Mouse (Mus musculus): Measurements from ENCODE around the gene Gltp. TPM values are rescaled to one million over a fixed set of nuclear protein-coding genes. Genes with fewer than 3 reads are reported as not detected.

Gene Gltp
- polyA plus RNA-seq (2012; ENCODE audit: insufficient read depth, insufficient read length, low replicate concordance, missing spikeins): not detected in 2 replicates

DNA sequence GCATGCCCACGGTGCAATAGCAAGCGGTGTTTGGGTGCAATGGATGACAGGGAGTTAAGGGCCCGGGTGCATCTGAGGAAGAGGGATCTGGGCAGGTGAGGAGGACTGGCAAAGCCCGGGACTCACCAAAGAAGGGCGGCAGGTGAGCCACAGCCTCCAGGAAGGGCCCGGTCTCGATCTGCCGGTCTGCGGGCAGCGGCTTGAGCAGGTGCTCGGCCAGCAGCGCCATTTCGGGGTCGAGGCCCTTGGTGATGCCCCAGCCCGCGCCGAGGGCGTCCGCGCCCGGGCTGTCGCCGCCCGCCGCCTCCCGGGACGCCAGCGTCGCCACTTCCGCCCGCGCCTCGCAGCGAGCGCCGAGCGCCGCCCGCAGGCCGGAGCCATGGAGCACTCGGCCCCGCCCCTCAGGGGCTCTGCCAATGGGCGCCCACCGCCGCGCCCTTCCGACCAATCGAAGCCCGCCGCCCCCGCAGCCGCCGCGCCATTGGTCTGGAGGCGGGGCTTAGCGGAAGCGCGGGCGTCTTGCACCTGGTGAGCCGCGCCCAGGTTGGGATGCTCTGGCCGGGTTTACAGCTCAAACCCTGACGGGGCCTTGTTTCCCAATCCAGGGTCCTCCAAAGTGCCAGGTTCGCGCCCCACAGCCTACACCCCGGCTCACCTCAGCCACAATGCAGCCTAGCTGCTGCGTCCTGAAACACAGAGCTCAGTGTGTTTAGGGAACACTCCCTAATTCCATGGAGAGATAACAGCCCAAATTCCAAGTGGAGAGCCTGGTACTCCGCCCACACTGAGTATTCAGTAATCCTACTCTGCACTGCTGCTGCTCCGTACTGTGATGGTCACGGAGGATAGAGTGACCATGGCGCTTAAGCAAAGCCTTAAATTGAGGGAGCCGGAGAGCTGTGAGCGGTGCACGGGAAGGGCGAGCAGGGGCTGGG, at the start of gene Gltp:
Gene Gltp (minus strand): TSS at position 352 of the 935 bp plus-strand sequence.
- Histone ChIP-seq H3K4me1 (ENCODE audit: control insufficient read depth, insufficient read depth, low read length) (peaks cover 25% of the 10 kb centered on the region), H3K4me3 (ENCODE audit: insufficient read depth, low read depth, low read length) (peak within 1 kb of the TSS; percentile 83), H3K27ac (ENCODE audit: insufficient read depth, low read depth, low read length) (peak within 1 kb of the TSS; percentile 48; the same call in 1 of the 2 replicates)
- peak; percentile 9; the same call in 1 of the 2 replicates for TF ChIP-seq CTCF (IDR thresholded peaks at IDR 0.05; ENCODE audit: insufficient read depth, low read depth, low read length)
- TF ChIP-seq POLR2A (IDR thresholded peaks at IDR 0.05; ENCODE audit: insufficient read depth, low read depth, low read length): peak; percentile 59
- WGBS: 4% methylated on average over 75 of the region's 75 CpGs

- TF ChIP-seq CTCF (IDR thresholded peaks at IDR 0.05; ENCODE audit: insufficient read depth, low read depth, low read length): no peak
- no peak for TF ChIP-seq POLR2A (IDR thresholded peaks at IDR 0.05; ENCODE audit: insufficient read depth, low read depth, low read length)
These were observed 48.0 kb upstream of the Gltp start for GRCm38 (mm10) chr5:114738707-114739241.

DNA sequence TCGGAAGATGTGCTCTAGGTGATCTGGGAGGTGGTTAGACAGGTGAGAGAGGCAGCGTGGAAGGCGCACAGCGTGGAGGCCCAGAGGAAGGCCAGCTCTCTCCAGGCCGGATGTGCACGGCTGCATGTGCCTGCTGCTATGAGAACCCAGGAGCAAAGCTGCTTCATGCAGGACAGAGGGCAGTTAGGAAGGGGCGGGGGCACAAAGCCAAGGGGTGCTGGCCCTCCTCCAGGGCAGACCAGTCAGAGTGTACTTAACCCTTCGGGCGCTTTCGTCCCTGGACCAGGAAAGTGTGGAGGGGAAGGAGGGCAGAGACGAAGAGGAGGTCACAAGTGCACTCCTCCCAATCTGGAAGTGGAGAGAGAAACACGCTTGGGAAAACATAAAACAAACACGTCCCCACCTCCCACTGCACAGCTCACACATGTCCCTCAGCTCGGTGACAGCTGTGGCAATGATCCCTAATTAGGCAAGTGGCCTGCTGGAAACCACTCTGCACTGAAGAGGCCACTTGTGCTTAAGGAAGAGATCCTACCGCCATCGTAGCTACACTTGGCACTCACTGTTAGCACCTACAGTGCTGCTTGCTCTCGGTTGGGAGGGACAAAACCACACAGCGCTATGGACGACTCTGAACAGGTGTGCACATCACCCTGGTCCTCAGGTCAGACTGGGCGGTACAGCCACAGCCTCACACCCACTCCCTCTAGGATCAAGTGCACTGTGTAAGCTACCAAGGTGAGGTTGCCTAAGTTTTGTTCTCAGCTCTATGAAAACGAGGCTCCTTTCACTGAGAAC, 46.5 kb upstream of the Gltp start:
- Histone ChIP-seq H3K4me3 (ENCODE audit: insufficient read depth, low read depth, low read length) (no peak overlapping the region), H3K27ac (ENCODE audit: insufficient read depth, low read depth, low read length) (no peak overlapping the region), H3K4me1 (ENCODE audit: control insufficient read depth, insufficient read depth, low read length) (0 out of 2 replicates have a peak, but pooled peaks cover 6% of the 10 kb centered on the region)
- TF ChIP-seq CTCF (IDR thresholded peaks at IDR 0.05; ENCODE audit: insufficient read depth, low read depth, low read length) (no peak), POLR2A (IDR thresholded peaks at IDR 0.05; ENCODE audit: insufficient read depth, low read depth, low read length) (no peak)
- WGBS: 64% methylated on average over 21 of the region's 21 CpGs

More at GRCm38 (mm10) chr5:114738707-114739241, 48.0 kb upstream of the Gltp start:
- no peak overlapping the region for H3K4me3 ChIP-seq (ENCODE audit: insufficient read depth, low read depth, low read length)
- H3K27ac ChIP-seq (ENCODE audit: insufficient read depth, low read depth, low read length): no peak overlapping the region
- 0 out of 2 replicates have a peak, but pooled peaks cover 6% of the 10 kb centered on the region for H3K4me1 ChIP-seq (ENCODE audit: control insufficient read depth, insufficient read depth, low read length)
- 80% methylated on average over 12 of the region's 12 CpGs for WGBS

GRCm38 (mm10) chr5:114733606-114734005, 42.8 kb upstream of the Gltp start:
- no peak for TF ChIP-seq POLR2A (IDR thresholded peaks at IDR 0.05; ENCODE audit: insufficient read depth, low read depth, low read length)
- TF ChIP-seq CTCF (IDR thresholded peaks at IDR 0.05; ENCODE audit: insufficient read depth, low read depth, low read length): no peak
- 92% methylated on average over 15 of the region's 15 CpGs for WGBS
- H3K27ac ChIP-seq (ENCODE audit: insufficient read depth, low read depth, low read length): no peak overlapping the region
- 0 out of 2 replicates have a peak, but pooled peaks cover 6% of the 10 kb centered on the region for H3K4me1 ChIP-seq (ENCODE audit: control insufficient read depth, insufficient read depth, low read length)
- no peak overlapping the region for H3K4me3 ChIP-seq (ENCODE audit: insufficient read depth, low read depth, low read length)

GRCm38 (mm10) chr5:114731969-114732368, 41.2 kb upstream of the Gltp start:
- TF ChIP-seq POLR2A (IDR thresholded peaks at IDR 0.05; ENCODE audit: insufficient read depth, low read depth, low read length) (no peak), CTCF (IDR thresholded peaks at IDR 0.05; ENCODE audit: insufficient read depth, low read depth, low read length) (no peak)
- Histone ChIP-seq H3K4me1 (ENCODE audit: control insufficient read depth, insufficient read depth, low read length) (no peaks in the 10 kb centered on the region), H3K4me3 (ENCODE audit: insufficient read depth, low read depth, low read length) (no peak overlapping the region), H3K27ac (ENCODE audit: insufficient read depth, low read depth, low read length) (no peak overlapping the region)
- 93% methylated on average over 15 of the region's 15 CpGs for WGBS

GRCm38 (mm10) chr5:114731498-114731897, 40.7 kb upstream of the Gltp start:
- 66% methylated on average over 6 of the region's 6 CpGs for WGBS
- Histone ChIP-seq H3K4me3 (ENCODE audit: insufficient read depth, low read depth, low read length) (no peak overlapping the region), H3K27ac (ENCODE audit: insufficient read depth, low read depth, low read length) (no peak overlapping the region), H3K4me1 (ENCODE audit: control insufficient read depth, insufficient read depth, low read length) (no peaks in the 10 kb centered on the region)
- no peak for TF ChIP-seq CTCF (IDR thresholded peaks at IDR 0.05; ENCODE audit: insufficient read depth, low read depth, low read length)

DNA sequence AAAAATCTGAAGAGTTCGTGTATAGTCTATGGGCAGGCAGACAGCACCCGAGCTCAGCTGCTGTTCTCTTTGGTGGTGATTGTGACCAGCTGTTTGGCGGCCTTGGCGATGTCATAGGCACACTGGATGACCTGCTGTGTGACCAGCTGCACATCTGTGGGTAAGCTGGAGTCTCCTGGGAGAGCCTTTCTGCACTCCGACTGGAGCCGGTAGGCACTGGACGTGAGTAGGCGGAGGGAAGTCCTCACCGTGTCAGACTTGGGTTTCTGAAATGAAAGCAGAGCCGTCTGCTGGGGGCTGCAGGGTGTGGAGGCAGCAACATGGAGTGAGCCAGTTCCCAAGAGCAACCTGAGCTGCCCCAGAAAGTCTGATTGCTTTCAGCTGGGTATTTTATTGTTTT, 39.3 kb upstream of the Gltp start:
- TF ChIP-seq POLR2A (IDR thresholded peaks at IDR 0.05; ENCODE audit: insufficient read depth, low read depth, low read length) (no peak), CTCF (IDR thresholded peaks at IDR 0.05; ENCODE audit: insufficient read depth, low read depth, low read length) (no peak)
- Histone ChIP-seq H3K27ac (ENCODE audit: insufficient read depth, low read depth, low read length) (no peak overlapping the region), H3K4me3 (ENCODE audit: insufficient read depth, low read depth, low read length) (no peak overlapping the region), H3K4me1 (ENCODE audit: control insufficient read depth, insufficient read depth, low read length) (no peaks in the 10 kb centered on the region)
- 56% methylated on average over 10 of the region's 10 CpGs for WGBS

GRCm38 (mm10) chr5:114728160-114728559, 37.4 kb upstream of the Gltp start:
- Histone ChIP-seq H3K27ac (ENCODE audit: insufficient read depth, low read depth, low read length) (no peak overlapping the region), H3K4me3 (ENCODE audit: insufficient read depth, low read depth, low read length) (no peak overlapping the region), H3K4me1 (ENCODE audit: control insufficient read depth, insufficient read depth, low read length) (0 out of 2 replicates have a peak, but pooled peaks cover 3% of the 10 kb centered on the region)
- 70% methylated on average over 10 of the region's 10 CpGs for WGBS
- TF ChIP-seq POLR2A (IDR thresholded peaks at IDR 0.05; ENCODE audit: insufficient read depth, low read depth, low read length) (no peak), CTCF (IDR thresholded peaks at IDR 0.05; ENCODE audit: insufficient read depth, low read depth, low read length) (no peak)

All from olfactory bulb, adult 2 months (tissue).